Mouse (Mus musculus) frontal cortex, postnatal 10 days (tissue): Measurements from ENCODE around the gene Olfr1039.
"Not testable (repeated sequence)": the region's sequence is repeated elsewhere in the genome, so short reads cannot be mapped to it uniquely, and the experiment has no call there.

ENCODE experiments used
- DNase-seq, 2 experiments: peaks; one replicate each; pipeline ENCODE4 v3.0.0; 2022; ENCODE audit warnings: low spot score in 2 of 2, mixed read lengths in 1 of 2

Gene Olfr1039

DNA sequence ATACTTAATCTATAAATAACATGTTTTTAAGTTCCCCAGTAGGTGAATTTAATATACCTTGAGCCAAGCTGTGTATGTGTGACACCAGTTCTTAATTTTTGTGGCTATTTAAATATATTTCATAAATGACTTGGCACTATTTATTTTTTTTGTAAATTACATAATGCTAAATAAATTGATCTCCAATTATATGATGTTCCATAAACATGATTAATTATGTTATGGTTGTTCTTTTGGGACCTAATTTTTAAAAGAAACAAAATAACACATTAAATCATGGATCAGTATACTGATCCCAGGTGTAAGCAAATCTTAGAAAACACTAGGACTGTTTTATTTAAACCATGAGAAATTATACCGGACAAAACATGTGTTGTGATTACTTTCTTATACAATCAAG lies at the start of gene Olfr1039:
Olfr1039 (minus strand) TSS at position 101 of the 400 bp plus-strand sequence.
- DNase-seq = no peak

- DNase-seq = no peak
Measured at GRCm38 (mm10) chr2:86179950-86180349, 44.2 kb upstream of the Olfr1039 start.

- no peak for DNase-seq
Measured at GRCm38 (mm10) chr2:86177720-86178119, 42.0 kb upstream of the Olfr1039 start, which contains the start of gene Olfr1044. Gene Olfr1044, minus strand, starts transcription at chr2:86177820.

DNA sequence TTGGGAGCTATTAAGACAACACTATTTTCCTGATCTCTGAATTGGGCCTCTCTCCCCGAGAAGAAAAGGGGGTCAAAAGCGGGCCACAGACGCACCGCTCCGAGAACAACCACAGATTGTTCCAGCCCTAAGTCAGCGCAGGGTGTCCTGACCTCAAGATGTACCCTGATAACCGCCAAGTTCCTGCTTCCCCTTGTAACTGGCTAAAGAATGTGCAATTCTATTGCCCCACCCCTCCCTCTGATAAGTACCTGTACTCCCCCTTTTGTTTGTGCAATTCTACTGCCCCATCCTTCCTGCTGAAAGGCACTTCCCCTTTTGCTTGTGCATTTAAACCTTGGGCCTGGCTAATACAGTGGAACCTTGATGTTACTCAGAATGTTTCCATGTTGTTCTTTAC lies 39.7 kb upstream of the Olfr1039 start:
- not testable (repeated sequence) for DNase-seq

GRCm38 (mm10) chr2:86167422-86167821 lies 31.7 kb upstream of the Olfr1039 start, which contains the start of gene Olfr1043:
Gene Olfr1043, minus strand, starts transcription at chr2:86167522.
- DNase-seq = no peak

DNA sequence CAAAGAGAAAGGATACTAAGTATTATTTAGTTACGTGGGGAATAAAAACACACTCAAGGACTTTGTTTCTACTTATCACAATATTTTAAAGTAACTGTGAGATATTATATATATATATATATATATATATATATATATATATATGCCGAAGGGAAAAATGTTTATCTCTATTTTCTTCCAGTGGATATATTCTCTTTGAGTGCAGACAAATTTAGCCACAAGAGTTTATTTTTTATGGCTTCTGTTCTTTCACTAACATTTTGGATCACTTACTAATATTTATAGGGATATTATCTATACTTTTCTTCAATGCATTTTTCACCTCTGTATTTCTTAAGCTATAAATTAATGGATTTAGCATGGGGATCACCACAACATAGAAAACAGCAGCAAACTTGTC lies 26.0 kb upstream of the Olfr1039 start, which contains the start of gene Olfr1042:
Olfr1042 (minus strand) TSS at position 101 of the 400 bp plus-strand sequence.
- DNase-seq = no peak

DNA sequence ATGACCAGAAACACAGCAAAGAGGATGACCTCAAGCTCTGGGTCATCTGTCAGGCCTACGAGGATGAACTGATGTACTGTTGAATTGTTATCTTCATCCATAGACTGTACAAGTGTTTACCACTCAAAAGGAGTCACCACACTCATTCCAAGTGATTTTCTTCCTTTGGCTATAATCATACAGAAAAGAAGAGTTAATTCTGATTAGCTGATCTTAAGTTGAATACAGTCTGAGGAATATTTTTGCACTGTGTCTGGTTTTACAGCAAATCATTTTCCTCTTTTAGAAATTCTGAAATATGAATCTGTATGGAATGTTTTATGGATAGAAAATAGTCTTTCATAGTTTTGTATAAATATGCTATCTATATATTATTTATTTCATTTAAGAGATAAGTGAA lies 10.9 kb upstream of the Olfr1039 start, which contains the start of gene Olfr1040:
Olfr1040 (minus strand) TSS at position 101 of the 400 bp plus-strand sequence.
- DNase-seq = no peak

GRCm38 (mm10) chr2:86087285-86087684 lies 48.4 kb downstream of the Olfr1039 start, which contains the start of gene Olfr1037:
Gene Olfr1037, minus strand, starts transcription at chr2:86087385.
- no peak for DNase-seq

- DNase-seq = not testable (repeated sequence)
Measured at GRCm38 (mm10) chr2:86080478-86080877, 55.2 kb downstream of the Olfr1039 start.
